Mouse (Mus musculus) skeletal muscle tissue, adult 2 months (tissue): ENCODE measurements around the gene Fam102b.

ENCODE experiments used
- DNase-seq: peaks from one replicate; pipeline ENCODE4 v3.0.0-alpha.2; 2012; ENCODE audit warnings: low read depth, low spot score

Gene Fam102b

GRCm38 (mm10) chr3:109027515-109027987, at the start of gene Fam102b:
TSS of gene Fam102b (minus strand) at chr3:109027607.
- DNase-seq = peak; percentile 80

GRCm38 (mm10) chr3:109062989-109063388, 35.6 kb upstream of the Fam102b start:
- DNase-seq = peak; percentile 47

- no peak for DNase-seq
Observed at GRCm38 (mm10) chr3:109062391-109062790, 35.0 kb upstream of the Fam102b start.

- DNase-seq = no peak
Observed at GRCm38 (mm10) chr3:109059903-109060302, 32.5 kb upstream of the Fam102b start.

GRCm38 (mm10) chr3:109051946-109052331, 24.5 kb upstream of the Fam102b start:
- no peak for DNase-seq

- DNase-seq = peak; percentile 52
Observed at GRCm38 (mm10) chr3:109051056-109051945, 23.9 kb upstream of the Fam102b start.

- DNase-seq = no peak
Observed at GRCm38 (mm10) chr3:109047707-109048283, 20.4 kb upstream of the Fam102b start.

GRCm38 (mm10) chr3:109046428-109046827, 19.0 kb upstream of the Fam102b start:
- DNase-seq = no peak

GRCm38 (mm10) chr3:109043395-109043794, 16.0 kb upstream of the Fam102b start:
- no peak for DNase-seq

GRCm38 (mm10) chr3:109040908-109041307, 13.5 kb upstream of the Fam102b start:
- DNase-seq = no peak

GRCm38 (mm10) chr3:109034411-109034810, 7.0 kb upstream of the Fam102b start:
- no peak for DNase-seq

GRCm38 (mm10) chr3:109032306-109032705, 4.9 kb upstream of the Fam102b start:
- DNase-seq = no peak

- DNase-seq = no peak
Observed at GRCm38 (mm10) chr3:109031626-109032025, 4.2 kb upstream of the Fam102b start.

- DNase-seq = no peak
Observed at GRCm38 (mm10) chr3:109030817-109031216, 3.4 kb upstream of the Fam102b start.

GRCm38 (mm10) chr3:109029661-109030060, 2.3 kb upstream of the Fam102b start:
- DNase-seq = peak; percentile 59

GRCm38 (mm10) chr3:109026991-109027470, 376 bp downstream of the Fam102b start:
- DNase-seq = peak; percentile 41

GRCm38 (mm10) chr3:109026462-109026990, 881 bp downstream of the Fam102b start:
- peak; percentile 61 for DNase-seq

- DNase-seq = peak; percentile 60
Observed at GRCm38 (mm10) chr3:109025579-109025978, 1.8 kb downstream of the Fam102b start.

GRCm38 (mm10) chr3:109023066-109023465, 4.3 kb downstream of the Fam102b start:
- DNase-seq = no peak

- peak; percentile 65 for DNase-seq
Observed at GRCm38 (mm10) chr3:109021720-109022516, 5.5 kb downstream of the Fam102b start.

GRCm38 (mm10) chr3:109018336-109018735, 9.1 kb downstream of the Fam102b start:
- DNase-seq = no peak

GRCm38 (mm10) chr3:109012595-109012994, 14.8 kb downstream of the Fam102b start:
- DNase-seq = no peak
